Mouse (Mus musculus) erythroid progenitor cell, adult 5-6 weeks (primary cell): Measurements from ENCODE around the gene Nin. TPM values are rescaled to one million over a fixed set of nuclear protein-coding genes. Genes with fewer than 3 reads are reported as not detected.
A peak's percentile ranks its signal among the peaks of the same experiment; 100 is the strongest.
"Not testable (repeated sequence)": the region's sequence is repeated elsewhere in the genome, so short reads cannot be mapped to it uniquely, and the experiment has no call there.

Experiments used
- ATAC-seq: replicated peaks from 2 replicates; pipeline ENCODE4 v1.8.0; 2016; ENCODE audit warnings: moderate number of reproducible peaks, mild to moderate bottlenecking, moderate TSS enrichment, inconsistent platforms; ENCODE audit not compliant: poor library complexity, low FRiP score, severe bottlenecking
- total RNA-seq, 2 experiments: library from RNA; stranded (forward) in 1 of 2; stranded (reverse) in 1 of 2; fragments of 150-400 nt in 1 of 2; fragments of 186-747, 209-891 nt in 1 of 2; gene quantifications; 2 replicates each; pipeline versions ENCODE4 v1.2.3 to v1.2.4; 2015 to 2017; ENCODE audit warnings: low replicate concordance in 2 of 2

Nin gene
- 16.2 and 36.0 TPM in 2 replicates for total RNA-seq (2015; ENCODE audit: low replicate concordance)
- 22.6 and 30.4 TPM in 2 replicates for total RNA-seq (2017; ENCODE audit: low replicate concordance)

DNA sequence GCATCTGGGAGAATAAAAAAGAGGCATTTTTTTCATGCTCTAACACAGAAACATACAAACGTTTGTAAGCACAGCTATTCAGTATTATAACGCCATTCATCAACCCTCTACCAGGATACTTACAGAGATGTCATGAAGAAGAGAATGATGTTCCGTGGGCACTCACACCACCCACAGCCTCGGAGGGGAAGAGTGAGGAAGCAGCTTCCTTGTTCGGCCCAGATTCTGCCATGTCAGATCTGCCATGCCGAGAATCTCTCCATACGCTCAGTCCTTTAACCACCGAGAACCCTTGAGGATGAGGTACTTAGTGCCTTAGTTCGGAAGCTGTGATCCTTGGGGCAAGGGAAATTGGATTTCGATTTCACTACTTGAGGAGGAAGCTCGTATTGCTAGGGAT lies at the start of gene Nin:
Gene Nin, minus strand, starts transcription at position 367 of the 400 bp plus-strand sequence.
- ATAC-seq, result no peak

DNA sequence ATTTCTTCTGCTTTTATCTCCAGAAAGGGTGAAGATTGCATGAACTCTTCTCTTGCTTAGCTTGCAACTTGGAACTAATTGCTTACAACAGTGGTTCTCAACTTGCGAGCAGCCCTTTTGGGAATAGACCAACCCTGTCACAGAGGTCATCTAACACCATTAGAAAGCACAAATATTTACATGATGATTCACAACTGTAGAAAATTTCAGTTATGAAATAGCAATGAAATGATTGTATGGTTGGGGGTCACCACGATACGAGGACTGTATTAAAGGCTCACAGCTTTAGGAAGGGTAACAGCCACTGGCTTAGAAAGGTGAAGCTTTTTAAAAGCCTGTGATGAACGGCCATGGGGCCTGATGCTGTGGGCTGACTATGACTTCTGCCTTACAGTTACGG lies 47.5 kb upstream of the Nin start:
- no peak for ATAC-seq

DNA sequence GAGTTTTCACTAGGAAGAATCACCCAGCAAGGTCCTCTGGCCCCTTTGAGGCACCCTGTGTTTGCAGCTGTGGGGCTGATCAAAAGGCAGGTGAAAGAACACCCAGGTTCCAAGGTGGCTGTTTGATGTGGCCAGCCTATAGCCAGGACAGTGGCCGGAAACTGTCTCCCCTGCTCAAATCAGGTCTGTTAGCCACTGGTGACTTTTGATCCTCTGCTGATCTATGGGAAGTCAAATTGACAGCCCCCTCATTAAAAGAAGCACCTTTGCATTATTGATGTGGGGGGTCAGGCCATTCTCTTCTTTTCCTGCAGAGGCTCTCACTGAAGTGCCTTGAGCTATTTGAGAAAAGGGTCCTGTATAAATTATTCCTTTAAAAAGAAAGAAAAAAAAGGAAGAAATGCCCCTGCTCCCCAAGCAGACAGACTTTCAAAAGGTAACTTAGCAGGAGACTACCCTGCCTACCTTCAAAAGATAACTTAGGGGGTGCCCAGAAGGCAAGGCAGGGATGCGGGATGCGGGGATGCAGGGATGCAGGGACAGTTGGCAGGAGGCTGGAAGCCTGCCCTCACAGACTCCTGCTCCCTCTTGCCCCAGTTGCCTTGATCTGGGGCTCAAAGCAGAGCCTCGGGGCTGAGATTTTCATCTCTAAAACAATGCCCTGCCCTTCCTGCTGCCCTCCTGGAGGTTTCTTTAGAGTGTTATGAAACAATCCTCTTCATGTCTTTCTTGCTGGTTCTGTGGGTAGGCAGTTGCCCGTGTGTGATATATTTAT lies 44.0 kb upstream of the Nin start:
- no peak for ATAC-seq

DNA sequence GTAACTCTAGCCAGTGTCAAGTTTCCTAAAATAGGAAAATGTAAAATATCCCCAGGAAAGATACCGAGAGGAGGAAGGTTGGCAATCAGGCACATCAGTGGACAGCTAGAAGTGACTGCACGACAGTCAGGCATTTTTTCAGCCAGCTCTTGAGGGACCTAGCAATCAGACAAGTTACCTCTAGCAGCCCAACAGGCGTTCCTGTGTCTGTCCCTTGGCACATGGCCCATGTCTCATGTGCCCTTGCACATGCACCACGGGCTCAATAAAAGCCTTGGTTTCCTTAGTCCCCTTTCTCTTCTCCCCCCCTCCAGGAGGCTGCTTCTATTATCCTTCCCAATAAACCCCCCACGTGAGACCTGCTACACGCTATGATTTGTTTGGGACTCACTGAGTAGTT lies 42.7 kb upstream of the Nin start:
- ATAC-seq, result no peak

DNA sequence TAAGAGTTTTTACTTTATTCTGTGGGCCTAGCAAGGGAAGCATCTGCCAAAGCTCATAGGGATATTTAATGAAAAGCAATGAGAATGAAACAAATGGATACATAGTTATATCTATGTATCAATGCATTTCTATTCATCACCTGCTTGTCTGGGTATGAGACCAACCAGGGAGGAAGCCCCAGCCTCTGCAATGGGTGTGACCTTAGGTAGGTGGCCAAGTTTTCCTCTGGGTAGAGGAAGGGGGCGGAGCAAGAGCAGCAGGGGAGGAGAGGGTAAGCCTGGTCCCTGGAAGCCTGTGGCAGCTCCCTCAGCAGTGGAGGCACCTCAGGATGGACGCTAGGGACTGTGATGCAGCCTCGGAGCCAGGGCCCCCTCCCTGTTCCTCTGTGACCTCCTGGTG lies 40.3 kb upstream of the Nin start, which contains the start of gene Abhd12b:
Gene Abhd12b, plus strand, starts transcription at position 301 of the 400 bp plus-strand sequence.
- ATAC-seq, result no peak

DNA sequence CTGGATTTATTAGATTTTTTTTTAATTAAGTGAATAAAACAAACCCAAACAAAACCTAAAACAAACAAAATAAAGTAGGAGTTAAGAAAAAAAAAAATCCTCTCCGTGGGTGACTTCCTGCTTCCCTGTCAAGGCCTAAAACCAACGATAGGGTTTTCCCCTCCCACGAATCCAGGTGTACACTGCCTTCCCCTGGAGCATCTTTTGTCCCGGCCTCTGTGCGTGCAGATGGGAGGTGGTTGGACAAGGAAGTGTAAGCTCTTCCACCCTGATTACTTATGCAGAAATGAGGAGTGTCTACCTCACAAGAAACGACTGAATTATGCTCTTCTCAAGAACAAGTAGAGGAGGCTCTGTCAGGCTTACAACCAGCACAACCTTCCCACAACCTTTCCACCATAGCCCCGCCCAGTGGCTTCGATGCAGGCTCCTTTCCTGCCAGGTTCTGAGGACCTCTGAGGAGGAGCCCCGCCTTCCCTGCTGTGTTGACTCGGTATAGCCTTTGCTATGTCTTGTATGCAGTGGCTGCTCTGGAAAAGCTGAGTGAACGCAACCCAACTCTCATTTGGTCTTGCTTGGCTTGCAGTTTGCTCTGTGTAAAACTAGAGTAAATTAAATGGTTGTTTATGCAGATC lies 35.2 kb upstream of the Nin start:
- no peak for ATAC-seq

DNA sequence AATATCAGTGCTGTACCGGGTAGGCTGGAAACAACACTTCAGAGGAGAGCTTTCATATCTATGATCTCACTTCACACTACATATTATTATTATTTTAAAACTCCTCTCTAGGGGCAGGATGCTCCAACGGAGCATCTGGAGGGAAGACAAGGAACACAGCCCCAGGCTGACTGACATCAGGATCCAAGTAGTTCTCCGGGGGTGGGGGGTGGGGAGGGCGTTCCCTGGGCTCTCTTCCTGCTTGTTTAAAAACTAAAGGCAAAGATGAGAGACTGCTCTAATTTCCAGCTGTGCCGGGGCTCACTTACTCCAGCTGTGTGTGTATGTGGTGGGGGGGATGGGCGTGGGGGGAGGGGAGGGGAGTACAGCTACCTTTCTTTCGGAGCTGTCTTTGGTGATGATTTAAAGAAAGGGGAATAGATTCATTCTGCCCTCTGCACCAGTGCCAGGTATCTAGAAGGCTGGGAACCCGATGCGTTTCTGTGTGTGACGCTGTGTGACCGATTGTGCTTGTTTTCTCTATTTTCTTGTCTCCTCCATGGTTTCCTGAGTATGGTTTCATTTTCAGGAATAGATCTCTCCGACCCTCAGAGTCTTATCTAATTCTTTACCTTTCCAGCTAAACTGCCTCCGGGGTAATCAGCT lies 34.6 kb upstream of the Nin start:
- no peak for ATAC-seq

DNA sequence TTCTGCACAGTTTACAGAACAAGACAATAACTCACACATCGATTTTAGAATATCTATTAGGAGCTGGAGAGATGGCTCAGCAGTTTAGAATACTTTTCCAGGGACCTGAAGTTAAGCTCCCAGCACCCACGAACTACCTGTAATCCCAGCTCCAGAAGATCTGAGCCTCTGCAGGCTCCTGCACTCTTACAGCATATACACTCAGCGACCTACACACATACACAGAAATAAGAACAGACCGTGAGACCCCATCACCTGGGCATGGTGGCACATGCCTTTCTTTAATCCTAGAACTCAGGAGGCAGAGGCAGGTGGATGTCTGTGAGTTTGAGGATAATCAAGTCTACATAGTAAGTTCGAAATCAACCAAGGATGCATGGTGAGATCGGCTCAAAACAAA lies 32.1 kb upstream of the Nin start:
- no peak for ATAC-seq

DNA sequence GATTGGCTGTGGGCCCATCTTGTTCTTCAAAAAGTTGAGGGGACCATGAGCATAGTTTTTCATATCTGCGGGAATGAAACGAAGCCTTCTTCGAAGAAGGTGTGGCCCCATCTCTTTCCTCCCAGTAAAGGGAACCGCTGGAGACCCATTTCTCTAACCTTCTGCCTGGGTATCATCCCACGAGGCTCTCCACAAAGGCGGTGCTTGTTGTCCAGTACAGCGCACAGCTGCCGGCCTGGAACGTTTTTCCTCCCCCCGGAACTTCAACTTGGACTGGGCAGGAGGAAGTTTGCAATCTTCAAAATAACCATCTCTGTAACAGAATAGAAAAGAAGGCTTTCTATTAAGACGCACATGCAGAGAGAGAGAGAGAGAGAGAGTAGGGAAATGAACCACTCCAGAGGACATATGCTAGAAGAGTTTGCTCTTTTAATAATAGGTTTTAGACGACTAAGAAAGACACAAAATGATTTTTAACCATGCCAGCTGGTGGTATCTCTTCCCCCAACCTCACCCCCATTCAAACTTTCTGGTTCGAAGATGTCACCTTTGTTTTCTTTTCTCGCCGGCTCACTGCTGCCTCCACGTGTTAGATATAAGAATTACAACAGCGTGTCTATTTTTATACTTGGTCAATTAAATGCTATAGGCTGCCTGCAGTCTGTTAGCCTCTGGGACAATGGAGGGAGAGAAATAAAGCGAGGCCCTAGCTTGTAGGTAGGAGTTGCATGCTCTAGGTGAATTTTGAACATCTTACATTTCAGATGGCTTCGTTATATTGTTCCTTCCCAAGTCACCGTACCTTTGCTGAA lies 31.3 kb upstream of the Nin start:
- ATAC-seq, result peak; percentile 57; the same call in 1 of the 2 replicates

DNA sequence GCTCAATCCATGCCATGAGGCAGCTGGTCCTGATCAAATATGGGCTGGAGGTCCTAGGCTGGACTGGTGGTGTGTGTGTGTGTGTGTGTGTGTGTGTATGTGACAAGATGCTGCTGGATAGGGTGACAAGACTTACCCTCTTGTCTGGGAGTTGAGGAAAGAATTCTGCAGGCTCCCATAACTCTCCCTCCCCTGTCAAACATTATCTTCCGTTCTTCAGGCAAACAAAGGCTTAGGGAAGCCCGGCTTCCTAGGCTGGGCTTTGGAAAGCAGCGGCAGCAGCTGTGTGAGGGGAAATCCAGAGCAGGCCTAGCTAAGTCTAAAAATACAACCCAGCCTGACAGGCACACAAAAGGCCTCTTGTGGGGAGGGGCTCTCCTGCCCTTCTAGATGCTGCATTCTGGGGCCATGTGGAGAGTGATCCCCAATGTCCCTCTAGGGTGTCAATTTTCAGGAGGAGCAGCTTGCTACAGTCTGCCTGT lies 30.6 kb upstream of the Nin start:
- not testable (repeated sequence) for ATAC-seq

DNA sequence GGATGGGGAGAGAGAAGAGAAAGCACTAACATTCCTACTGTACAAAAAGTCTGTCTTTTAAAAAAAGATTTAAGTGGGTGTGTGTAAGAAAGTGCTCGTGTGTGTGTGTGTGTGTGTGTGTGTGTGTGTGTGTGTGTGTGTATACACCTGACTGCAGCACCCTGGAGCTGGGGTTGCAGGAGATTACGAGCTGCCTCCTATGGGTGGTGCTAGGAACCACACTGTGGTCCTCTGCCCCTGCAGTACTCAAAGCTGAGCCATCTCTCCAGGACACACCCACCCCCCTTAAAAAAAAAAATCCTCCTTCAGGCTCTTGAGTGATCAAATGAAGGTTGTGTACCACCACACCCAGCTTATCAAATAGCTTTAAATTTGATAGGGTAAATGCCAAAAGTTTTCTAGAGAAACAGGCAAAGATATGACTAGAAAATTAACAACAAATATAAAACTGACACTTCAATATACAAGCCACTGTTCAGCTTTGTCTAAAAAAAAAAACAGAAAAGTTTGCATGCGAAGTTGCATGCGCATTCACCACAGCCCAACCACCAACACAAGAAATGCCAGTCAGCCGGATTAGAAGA lies 27.6 kb upstream of the Nin start:
- ATAC-seq, result no peak

DNA sequence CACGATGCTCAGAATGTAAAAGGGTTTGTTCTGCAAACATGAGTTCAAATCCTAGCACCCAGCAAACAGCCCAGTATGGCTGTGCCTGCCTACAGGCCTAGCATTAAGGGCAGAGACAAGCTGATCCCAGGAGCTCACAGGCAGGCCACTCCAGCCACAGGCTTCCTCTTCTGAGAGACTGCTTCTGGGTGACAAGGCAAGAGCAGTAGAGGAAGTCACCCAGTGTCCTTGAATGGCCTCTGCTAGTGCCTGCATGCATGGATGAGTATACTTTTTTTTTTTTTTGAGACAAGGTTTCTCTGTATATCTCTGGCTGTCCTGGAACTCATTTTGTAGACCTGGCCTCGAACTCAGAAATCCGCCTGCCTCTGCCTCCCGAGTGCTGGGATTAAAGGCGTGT lies 27.0 kb upstream of the Nin start:
- no peak for ATAC-seq

DNA sequence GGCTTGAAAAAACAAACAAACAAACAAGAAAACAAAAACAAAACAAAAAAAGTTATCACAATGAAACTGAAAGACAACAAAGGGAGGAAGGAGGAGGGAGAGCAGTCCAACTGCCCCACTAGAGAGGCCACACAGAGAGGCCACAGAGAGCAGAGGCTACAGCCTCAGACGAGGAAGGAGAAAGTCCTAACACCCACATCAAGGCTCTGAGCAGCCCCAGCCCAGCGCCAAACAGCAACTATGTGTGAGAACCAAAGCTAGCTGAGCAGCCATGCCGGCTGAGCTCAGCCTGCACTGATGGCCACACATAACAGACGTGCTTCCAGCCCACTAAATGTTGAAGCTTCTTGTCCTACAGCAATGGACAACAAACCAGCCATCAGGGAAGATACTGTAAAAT lies 26.4 kb upstream of the Nin start:
- ATAC-seq, result no peak

DNA sequence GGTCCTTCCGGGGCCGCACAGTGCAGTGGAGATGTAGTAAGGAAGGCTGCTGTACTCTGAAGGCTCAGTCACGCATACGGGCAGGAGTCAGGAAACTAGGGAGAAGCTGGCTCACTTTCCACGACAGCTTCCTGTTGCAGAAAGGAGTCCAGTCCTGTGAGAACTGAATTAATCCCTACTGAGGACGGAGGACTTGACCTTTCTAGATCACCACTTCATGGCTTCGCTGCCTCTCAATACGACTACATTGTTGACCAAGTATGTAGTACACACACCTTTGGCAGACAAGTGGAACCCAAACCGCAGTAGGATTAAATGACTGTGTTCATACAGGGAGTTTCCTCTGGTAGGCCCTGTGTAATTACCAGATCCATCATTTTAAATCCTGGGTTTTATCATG lies 24.1 kb upstream of the Nin start:
- no peak for ATAC-seq

DNA sequence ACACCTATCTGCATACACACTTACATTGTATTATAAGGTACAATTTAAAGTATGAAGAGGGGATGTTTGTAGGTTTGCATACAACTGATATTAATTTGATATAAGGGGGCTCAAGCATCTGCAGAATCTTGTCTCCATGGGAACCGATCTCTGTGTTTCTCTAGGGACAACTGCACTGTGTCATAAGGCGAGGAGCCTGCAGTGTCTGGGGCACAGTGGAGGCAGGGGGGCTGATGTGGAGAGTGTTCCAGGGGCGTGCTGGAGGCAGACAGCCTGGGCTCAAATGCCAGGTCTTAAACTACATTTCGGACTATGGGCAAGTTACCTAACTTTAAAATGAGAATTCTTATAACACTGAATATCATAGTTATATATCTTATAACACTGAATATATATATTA lies 23.6 kb upstream of the Nin start:
- no peak for ATAC-seq

DNA sequence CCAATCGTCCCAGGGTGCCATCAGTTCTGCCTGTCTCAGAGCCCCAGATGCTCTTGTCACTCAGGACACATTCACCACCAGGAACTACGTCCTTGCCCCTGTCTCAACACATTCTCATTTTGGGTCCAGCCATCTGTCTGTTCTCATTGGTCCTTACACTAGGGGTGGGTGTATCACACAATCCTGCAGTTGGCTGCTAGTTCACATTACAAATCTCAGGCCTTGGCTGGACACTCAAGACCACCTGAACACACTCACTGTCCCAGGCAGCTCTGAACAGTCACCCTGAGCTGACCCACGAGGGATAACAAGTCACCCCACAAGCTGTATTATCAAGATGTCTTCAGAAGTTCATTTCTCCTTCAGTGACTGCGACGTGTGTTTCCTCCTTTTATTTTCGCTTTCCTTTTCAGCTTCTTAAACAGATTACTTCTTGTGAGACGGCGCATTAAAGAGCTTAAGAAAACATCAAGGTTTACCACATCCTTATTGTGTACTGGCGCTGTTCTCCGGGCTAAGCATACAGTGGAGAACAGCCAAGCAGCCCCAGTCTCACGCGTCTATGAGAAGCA lies 22.8 kb upstream of the Nin start:
- no peak for ATAC-seq

DNA sequence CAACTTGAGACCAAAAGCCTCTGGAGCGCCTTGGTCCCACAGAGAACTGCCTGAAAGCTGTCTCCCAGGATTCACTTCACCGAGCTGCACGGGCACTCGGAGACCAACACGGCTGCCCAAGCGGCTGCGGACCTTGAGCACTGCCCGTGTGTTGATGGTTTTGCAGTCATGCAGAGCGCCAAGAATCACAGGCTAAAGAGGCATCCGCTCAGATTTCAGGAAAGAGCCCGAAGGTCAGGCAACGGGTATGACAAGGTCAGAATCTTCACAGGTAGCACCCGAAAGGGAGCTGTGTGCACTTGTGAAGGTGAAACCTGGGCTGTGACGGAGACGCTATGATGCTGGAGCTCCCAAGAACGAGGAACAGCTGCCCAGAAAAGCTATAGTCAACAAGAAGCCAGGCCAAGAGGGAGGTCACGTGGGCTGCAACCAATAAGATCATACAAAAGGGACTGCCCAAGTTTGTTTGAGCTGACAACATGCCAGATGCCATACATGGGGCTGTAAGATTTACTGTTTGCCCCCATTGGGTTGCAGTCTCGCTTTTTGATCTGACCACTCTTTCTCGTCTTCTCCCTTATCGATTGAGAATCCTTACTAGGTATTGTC lies 21.2 kb upstream of the Nin start:
- no peak for ATAC-seq

DNA sequence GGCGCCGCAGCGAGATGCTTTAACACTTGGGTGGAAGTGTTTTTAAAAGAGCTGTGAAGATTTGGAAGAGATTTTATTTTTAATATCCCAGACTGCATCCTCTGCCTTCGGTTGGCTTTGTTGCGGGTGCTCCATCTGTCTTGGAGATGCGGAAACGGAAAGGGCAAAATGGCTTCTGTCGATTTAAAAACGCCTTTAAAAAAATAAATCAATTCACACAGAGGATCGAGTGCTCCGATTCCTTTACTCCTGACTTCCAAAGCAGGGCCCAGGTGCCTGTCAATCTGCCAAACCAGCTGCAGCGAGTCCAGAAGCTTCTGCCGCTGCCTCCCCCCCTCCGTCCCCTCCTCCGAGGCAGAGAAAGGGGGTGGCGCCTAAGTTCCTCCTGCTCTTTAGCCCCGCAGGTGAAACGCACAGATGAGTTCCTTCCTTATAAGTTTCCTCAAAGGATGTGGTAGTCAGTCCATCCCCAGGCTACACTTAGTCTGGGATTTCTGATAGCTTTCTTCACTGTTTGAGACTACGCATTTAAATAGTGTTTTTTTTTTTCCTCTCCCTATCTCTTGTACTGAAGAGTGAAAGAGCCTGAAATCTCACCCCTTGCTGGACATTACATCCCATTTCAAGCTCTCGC lies 17.6 kb upstream of the Nin start:
- ATAC-seq, result no peak
